Mouse (Mus musculus): Measurements from ENCODE around the gene Chchd2.

DNA sequence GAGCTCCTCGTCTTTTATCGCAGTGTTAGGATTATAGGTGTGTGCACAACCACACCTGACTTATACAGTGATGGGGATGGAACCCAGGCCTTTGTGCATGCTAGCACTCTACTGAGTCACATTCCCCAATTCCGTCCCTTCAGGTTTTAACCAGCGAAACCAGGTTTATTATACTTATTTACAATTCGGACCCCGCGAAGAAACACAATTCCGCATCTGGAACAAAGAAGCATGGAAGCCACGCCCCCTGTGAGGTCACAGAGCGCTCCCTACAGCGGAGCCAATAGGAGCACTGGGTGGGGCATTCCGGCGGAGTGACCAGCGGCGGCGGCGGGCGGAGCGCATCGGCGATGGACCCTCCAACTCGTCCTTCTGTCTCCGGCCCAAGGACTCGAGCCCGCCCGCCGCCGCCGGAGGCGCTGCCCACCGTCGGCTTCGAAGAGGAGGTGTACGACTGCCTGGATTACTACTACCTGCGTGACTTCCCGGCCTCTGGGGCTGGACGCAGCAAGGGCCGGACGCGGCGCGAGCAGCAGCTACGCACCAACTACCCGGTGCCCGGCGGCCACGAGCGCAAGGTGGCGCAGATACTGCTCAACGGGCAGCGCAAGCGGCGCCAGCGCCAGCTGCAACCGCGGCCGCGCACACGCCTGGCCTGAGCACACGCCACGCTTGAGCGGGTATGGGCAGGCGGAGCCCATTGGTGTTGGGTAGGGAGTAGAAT, 21.1 kb upstream of the Chchd2 start, which contains the start of gene Nupr1l:
- TF ChIP-seq CTCF (IDR thresholded peaks at IDR 0.05; ENCODE audit: low read depth, low read length) (no peak), POLR2AphosphoS5 (IDR thresholded peaks at IDR 0.05; ENCODE audit: insufficient replicate concordance, low read depth, low read length) (no peak), GATA1 (IDR thresholded peaks at IDR 0.05; ENCODE audit: borderline replicate concordance, low read length) (no peak), TAL1 (conservative IDR thresholded peaks at IDR 0.05; ENCODE audit: low read depth, low read length) (no peak)

Measured in G1E (cell line).